Mouse (Mus musculus): Measurements from ENCODE around the gene Swt1. TPM values are rescaled to one million over a fixed set of nuclear protein-coding genes. Genes with fewer than 3 reads are reported as not detected.

The Swt1 gene
- polyA plus RNA-seq, 1 experiment = 8.9 TPM

GRCm38 (mm10) chr1:151346681-151347127, 81.6 kb downstream of the Swt1 start:
- Histone ChIP-seq H3K4me1 (ENCODE audit: control insufficient read depth, insufficient read depth, low read length) (peaks cover 21% of the 10 kb centered on the region; the same call in 1 of the 2 replicates), H3K27ac (ENCODE audit: insufficient read depth, low read depth, low read length) (peak overlapping the region; percentile 94), H3K27me3 (replicated peaks; ENCODE audit: control insufficient read depth, insufficient read depth, low read length) (no peaks in the 10 kb centered on the region), H3K4me3 (ENCODE audit: insufficient read depth, low read depth, low read length) (peak overlapping the region; percentile 61), H3K36me3 (ENCODE audit: control insufficient read depth, insufficient read depth, low read length) (peaks cover 15% of the 10 kb centered on the region)
- TF ChIP-seq POLR2A (IDR thresholded peaks at IDR 0.05; ENCODE audit: low read depth, low read length) (no peak), CTCF (conservative IDR thresholded peaks at IDR 0.05; ENCODE audit: insufficient read depth, insufficient read length, low read depth, low read length) (no peak)
- 13% methylated on average over 6 of the region's 6 CpGs for WGBS
- DNase-seq = no peak

GRCm38 (mm10) chr1:151345863-151346195, 82.4 kb downstream of the Swt1 start:
- H3K4me3 ChIP-seq (ENCODE audit: insufficient read depth, low read depth, low read length) = peak overlapping the region; percentile 63
- H3K27me3 ChIP-seq (replicated peaks; ENCODE audit: control insufficient read depth, insufficient read depth, low read length) = no peaks in the 10 kb centered on the region
- peaks cover 9% of the 10 kb centered on the region for H3K36me3 ChIP-seq (ENCODE audit: control insufficient read depth, insufficient read depth, low read length)
- TF ChIP-seq CTCF (conservative IDR thresholded peaks at IDR 0.05; ENCODE audit: insufficient read depth, insufficient read length, low read depth, low read length) (no peak), POLR2A (IDR thresholded peaks at IDR 0.05; ENCODE audit: low read depth, low read length) (no peak)
- H3K4me1 ChIP-seq (ENCODE audit: control insufficient read depth, insufficient read depth, low read length) = peaks cover 25% of the 10 kb centered on the region; the same call in 1 of the 2 replicates
- 0 out of 2 replicates have a peak overlapping the region, but pooled peaks have one; percentile 62 for H3K27ac ChIP-seq (ENCODE audit: insufficient read depth, low read depth, low read length)
- DNase-seq = no peak

- TF ChIP-seq CTCF (conservative IDR thresholded peaks at IDR 0.05; ENCODE audit: insufficient read depth, insufficient read length, low read depth, low read length) = no peak
- TF ChIP-seq POLR2A (IDR thresholded peaks at IDR 0.05; ENCODE audit: low read depth, low read length) = no peak
- Histone ChIP-seq H3K4me3 (ENCODE audit: insufficient read depth, low read depth, low read length) (peak overlapping the region; percentile 63), H3K36me3 (ENCODE audit: control insufficient read depth, insufficient read depth, low read length) (peaks cover 6% of the 10 kb centered on the region), H3K27ac (ENCODE audit: insufficient read depth, low read depth, low read length) (peak overlapping the region; percentile 91), H3K4me1 (ENCODE audit: control insufficient read depth, insufficient read depth, low read length) (peaks cover 26% of the 10 kb centered on the region), H3K27me3 (replicated peaks; ENCODE audit: control insufficient read depth, insufficient read depth, low read length) (no peaks in the 10 kb centered on the region)
- WGBS = under 1% methylated on average over 55 of the region's 55 CpGs
- DNase-seq = peak; percentile 98
These were observed 83.0 kb downstream of the Swt1 start for GRCm38 (mm10) chr1:151345109-151345862.

- Histone ChIP-seq H3K27me3 (replicated peaks; ENCODE audit: control insufficient read depth, insufficient read depth, low read length) (no peaks in the 10 kb centered on the region), H3K36me3 (ENCODE audit: control insufficient read depth, insufficient read depth, low read length) (peaks cover 2% of the 10 kb centered on the region; the same call in 1 of the 2 replicates), H3K4me1 (ENCODE audit: control insufficient read depth, insufficient read depth, low read length) (peaks cover 31% of the 10 kb centered on the region), H3K27ac (ENCODE audit: insufficient read depth, low read depth, low read length) (peak within 1 kb of the TSS; percentile 99), H3K4me3 (ENCODE audit: insufficient read depth, low read depth, low read length) (peak within 1 kb of the TSS; percentile 63)
- DNase-seq = peak; percentile 99
- TF ChIP-seq POLR2A (IDR thresholded peaks at IDR 0.05; ENCODE audit: low read depth, low read length) = peak; percentile 79
- TF ChIP-seq CTCF (conservative IDR thresholded peaks at IDR 0.05; ENCODE audit: insufficient read depth, insufficient read length, low read depth, low read length) = no peak
- under 1% methylated on average over 104 of the region's 104 CpGs for WGBS
These were observed 83.8 kb downstream of the Swt1 start, which contains the start of gene Ivns1abp for GRCm38 (mm10) chr1:151344283-151345108. Gene Ivns1abp (plus strand): TSS chr1:151344477.

GRCm38 (mm10) chr1:151343571-151344282, 84.5 kb downstream of the Swt1 start:
- peak; percentile 71 for DNase-seq
- TF ChIP-seq CTCF (conservative IDR thresholded peaks at IDR 0.05; ENCODE audit: insufficient read depth, insufficient read length, low read depth, low read length) = 0 out of 2 replicates have a peak, but pooled peaks have one; percentile 21
- no peak for TF ChIP-seq POLR2A (IDR thresholded peaks at IDR 0.05; ENCODE audit: low read depth, low read length)
- H3K27ac ChIP-seq (ENCODE audit: insufficient read depth, low read depth, low read length) = peak overlapping the region; percentile 99
- no peaks in the 10 kb centered on the region for H3K27me3 ChIP-seq (replicated peaks; ENCODE audit: control insufficient read depth, insufficient read depth, low read length)
- peaks cover 34% of the 10 kb centered on the region for H3K4me1 ChIP-seq (ENCODE audit: control insufficient read depth, insufficient read depth, low read length)
- H3K4me3 ChIP-seq (ENCODE audit: insufficient read depth, low read depth, low read length) = peak overlapping the region; percentile 63
- WGBS = 2% methylated on average over 17 of the region's 17 CpGs
- H3K36me3 ChIP-seq (ENCODE audit: control insufficient read depth, insufficient read depth, low read length) = no peaks in the 10 kb centered on the region; the same call in 1 of the 2 replicates

- WGBS = 3% methylated on average over 6 of the region's 6 CpGs
- H3K27me3 ChIP-seq (replicated peaks; ENCODE audit: control insufficient read depth, insufficient read depth, low read length) = no peaks in the 10 kb centered on the region
- H3K36me3 ChIP-seq (ENCODE audit: control insufficient read depth, insufficient read depth, low read length) = no peaks in the 10 kb centered on the region; the same call in 1 of the 2 replicates
- peak; percentile 81 for DNase-seq
- H3K27ac ChIP-seq (ENCODE audit: insufficient read depth, low read depth, low read length) = peak overlapping the region; percentile 99
- H3K4me3 ChIP-seq (ENCODE audit: insufficient read depth, low read depth, low read length) = peak overlapping the region; percentile 49
- H3K4me1 ChIP-seq (ENCODE audit: control insufficient read depth, insufficient read depth, low read length) = peaks cover 35% of the 10 kb centered on the region
- TF ChIP-seq POLR2A (IDR thresholded peaks at IDR 0.05; ENCODE audit: low read depth, low read length) = no peak
- no peak for TF ChIP-seq CTCF (conservative IDR thresholded peaks at IDR 0.05; ENCODE audit: insufficient read depth, insufficient read length, low read depth, low read length)
These were observed 85.3 kb downstream of the Swt1 start for GRCm38 (mm10) chr1:151342968-151343367.
